Mouse (Mus musculus): ENCODE results near the gene Fggy.

The Fggy gene

DNA sequence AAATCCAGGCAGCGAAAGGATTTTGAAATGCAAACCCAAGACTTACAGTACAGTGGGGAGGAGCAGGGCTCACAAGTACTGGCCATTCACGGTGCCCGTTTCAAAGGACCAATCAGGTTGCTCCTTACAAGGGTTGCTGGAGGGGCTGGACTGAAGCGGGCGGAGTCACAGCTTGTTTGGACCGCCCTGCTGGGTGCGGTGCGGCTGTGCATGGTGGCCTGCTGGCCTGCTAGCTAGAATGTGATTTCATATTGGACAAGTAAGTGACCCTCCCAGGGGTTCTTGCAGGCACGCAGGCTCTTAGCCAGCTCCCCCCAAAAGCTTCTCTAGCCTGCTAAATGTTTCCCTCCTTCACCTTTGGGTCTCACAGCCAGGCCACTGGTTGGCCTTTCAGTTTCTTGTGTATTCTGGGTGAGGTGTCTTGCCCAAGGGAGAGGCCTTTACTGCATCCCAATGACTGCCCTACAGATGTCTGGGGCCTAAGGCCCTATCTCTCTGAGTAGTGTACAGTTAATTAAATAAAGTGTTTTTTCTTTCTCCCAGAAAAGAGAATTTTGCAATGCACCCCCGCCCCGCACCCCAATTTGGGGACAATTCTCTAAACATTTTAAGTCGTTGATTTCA, at the start of gene Fggy:
Gene Fggy, plus strand, starts transcription at position 175 of the 624 bp plus-strand sequence.
- peak; percentile 97 for DNase-seq

DNA sequence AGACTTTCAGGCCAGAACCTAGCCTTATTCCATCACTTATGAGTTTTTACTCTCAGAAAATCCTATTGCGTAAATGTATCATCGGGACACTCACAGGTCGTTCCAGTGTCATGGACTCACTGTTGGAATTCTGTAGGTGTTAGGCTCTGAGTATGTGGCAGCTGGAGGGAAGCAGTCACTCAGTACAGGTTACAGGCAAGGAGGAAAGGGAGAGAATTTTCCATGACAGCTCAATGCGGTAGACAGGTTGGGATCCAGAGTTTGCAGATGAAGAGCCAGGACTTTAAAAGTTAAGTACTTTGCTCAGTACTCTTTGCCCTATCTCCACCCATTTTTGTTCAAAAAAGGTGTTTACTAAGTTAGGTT, 49.4 kb upstream of the Fggy start:
- DNase-seq = no peak

DNA sequence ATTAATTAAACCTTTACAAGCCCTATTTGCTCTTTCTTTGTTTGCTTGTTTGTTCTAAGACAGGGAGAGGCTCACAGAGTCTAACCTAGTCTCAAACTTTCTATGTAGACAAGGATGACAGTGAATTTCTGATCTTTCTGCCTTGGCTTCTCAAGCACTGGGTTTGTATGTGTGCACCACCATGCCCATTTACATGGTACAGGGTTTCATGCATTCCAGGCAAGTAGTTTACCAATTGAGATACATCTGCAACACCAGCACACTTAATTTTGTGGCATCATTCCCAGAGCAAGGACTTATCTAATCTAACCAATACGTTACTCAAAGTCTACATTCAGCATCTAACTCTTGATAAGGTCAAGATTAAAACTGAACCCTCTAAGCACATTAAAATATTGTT, 38.9 kb upstream of the Fggy start:
- DNase-seq = no peak

DNA sequence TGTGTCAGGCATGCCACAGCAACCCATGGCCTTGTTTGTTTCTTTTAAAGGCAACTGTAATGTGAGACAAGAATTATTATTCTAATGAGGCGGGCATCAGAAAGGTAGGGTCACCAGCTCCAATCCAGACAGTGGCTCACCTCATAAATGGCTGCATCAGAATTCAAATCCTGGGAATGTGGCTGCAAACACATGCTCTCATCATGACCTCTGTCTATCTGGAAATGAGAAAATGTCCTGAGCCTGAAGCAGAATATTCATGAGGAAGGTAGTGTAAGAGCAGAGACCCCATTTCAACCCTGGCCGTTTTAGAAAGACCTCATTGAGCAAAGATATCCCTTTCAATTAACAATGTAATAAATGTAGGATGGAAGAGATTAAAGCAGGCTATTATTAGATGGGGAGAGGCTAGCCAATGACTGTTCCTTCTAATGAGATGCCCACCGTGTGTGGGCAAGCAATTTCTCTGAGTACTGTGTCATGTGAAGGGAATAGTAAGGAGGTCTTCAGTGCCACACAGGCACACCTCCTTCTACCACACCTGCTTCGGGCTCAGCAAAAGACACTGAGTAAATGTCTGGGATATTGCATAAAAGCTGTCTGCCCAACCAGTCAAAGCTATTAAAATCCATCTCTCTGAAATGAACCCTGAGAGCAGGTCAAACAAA, 37.2 kb upstream of the Fggy start:
- DNase-seq = no peak

DNA sequence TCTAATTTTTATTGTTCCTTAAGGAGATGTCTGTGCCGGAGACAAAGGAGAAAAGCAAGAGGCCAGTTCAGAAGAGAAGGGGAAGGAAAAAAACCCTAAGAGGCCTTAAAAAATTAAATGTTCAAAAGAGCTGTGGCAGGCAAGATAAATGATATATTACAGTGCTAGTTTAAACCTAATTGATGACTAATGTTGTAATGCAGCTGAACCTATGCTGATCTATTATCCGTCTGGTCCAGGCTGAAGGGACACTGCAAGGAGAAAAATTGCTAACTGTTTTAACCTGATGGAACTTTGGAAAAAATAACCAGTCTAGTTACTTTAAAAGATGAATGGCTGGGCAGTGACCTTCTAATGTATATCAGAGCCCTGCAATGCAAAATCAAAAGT, 36.7 kb upstream of the Fggy start:
- DNase-seq = no peak

DNA sequence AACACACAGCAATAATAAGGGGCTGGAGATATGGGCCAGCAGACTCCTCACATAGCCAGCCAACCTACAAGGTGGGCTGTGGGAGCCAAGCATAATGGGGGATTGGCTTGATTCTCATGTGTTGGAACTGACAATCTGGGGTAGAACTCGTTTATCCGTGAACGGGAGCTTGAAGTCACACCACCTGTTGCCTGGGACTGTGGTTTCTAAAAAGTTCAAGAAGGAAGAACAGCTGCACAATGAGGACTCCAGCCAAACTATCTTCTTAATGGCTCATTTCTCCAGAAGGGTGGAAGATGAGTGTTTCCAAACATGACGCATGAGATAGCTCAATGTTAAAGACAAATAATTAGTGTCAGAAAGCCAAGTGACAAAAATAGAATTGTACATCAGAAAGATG, 30.7 kb upstream of the Fggy start:
- no peak for DNase-seq

DNA sequence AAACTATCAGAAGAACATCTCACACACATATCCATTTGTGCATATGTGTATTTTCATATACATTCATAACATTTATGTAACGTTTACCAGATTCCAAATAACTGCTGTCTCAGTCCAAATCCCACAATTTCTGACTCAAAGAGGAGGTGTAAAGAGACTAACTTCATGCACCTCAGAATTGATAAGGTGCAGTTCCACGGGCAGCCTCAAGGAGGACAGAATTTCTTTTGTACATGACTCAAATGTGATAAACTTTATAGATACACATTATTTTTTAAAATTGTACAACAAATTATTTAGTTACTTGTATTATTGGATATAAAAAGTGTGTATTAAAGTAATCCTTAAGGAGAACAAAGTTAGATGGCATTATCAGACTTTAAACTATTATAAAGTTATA, 26.6 kb upstream of the Fggy start:
- no peak for DNase-seq

DNA sequence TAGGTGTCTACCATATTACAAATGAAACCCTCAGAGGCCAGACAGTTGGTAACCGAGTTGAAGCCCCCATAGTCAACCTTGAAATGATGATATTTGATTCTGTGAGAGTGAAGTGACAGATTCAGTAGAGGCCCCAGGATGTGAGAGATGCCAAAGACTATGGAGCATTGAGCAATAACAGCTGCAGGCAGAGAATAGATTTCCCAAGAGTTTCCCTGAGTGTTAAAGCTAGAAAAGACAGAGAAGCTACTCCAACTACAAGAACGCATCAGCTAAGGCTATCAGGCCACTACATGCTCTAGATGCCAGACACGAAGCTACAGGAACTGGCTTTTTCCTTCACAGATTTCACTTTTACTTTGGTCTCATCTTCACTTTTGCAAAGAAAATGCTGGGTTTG, 23.4 kb upstream of the Fggy start:
- no peak for DNase-seq

DNA sequence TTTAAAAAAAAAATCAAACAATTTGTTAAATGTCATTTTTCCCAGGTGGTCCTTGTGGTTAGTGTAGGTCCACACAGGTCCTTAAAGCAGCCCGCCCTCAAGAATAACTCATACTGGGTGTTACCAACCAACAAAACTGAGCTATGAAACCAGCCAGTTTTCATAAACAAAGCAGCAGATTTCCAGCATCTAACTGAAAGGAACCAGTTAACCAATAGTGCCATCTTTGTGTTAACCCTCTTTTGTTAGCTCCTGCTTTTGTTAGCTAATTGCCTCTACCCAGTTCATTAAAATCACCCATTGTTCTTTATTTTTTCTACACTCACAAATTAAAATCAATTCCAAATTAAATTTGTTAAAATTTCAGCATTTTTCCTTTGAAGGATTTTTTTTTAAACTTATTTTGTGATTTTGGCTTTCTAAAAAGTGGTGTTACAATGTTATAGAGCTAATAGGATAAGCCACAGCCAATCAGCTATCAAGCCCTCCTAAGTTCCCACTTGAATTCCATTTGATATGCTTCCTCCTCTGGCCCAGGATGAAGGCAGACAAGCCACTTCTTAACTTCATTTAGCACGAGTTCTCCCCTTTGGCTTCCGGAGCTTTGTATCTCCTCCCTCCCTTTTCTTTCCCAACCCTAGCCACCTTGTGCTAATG, 15.8 kb upstream of the Fggy start:
- no peak for DNase-seq

DNA sequence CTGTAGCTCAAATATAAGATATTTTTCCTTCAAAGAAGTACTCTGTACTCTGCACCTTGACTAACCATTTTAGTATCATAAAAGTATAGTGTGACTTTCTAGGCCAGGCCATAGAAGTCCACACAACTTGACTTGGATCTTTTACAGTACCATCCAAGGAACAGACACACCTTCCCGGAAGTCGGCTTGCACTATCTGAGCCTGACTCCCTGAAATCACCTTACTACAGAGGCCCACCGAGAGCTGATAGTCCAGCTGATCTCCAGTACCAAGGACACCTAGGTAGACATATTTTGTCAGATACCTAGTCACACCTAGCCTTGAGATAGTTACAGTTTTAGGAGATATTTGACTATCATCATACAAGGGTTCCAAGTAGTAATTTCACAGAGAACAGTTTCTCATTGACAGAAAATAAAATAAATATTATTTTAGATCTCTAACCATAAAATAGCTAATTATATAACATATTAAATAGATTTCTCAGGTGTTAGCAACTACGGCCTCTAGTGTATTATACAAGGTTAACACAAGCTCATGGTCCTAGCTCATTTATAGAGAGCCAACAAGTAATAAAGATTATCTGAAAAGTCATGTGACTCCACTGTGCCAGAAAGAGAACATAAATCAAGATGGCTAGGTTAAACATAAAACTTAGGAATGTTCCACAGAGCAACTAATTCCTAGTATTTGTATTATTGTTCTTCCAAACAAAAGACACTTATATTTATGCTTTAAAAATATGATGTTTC, 15.1 kb upstream of the Fggy start:
- no peak for DNase-seq

DNA sequence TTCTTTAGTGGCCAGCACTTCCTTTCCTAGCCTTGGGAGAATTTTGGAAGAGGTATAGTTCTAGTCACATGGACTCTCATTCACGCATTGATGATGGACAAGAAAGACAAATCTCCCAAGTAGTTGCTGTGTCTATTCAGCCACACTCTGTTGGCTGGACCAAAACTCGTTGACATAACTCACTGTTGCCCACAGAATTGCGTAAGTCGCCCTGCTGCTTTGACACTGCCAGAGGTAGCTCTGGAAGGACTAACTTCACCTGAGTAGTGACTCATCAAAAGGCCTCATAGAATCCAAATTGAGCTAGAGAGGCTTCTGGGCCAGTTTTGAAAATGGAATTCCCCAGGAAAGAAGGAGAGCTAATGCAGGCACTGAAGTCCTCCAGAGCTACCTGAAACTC, 13.8 kb upstream of the Fggy start:
- DNase-seq = no peak

DNA sequence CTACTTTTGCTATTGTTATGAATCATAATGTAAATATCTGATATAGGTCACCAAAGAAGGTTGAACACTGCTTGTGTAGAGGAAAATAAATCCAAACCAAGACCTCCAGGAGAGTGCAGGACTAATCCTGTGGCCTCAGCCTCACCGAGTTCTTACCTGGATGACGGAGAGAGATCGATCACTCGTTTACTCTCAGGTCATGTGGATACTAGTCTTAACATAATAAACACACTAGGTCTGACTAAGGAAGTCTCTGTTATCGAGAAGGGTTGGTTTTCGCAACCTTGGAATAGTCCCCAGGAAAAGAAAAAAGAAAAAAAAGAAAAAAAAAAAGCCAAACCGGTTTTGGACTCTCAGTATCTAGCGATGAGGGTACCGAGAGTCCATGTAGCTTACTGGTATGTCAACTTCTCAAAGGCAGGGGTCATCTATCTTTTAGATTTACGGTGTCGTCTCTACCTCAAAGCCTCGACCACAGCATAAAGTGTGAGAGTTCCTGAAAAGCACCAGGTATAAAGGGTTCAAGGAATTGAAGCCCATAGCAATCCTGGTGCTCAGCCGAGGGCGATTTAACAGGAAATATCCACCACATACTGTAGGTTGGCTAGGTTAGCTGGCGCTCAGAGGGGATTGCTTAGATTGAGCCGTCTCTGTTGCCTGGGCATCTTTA, 509 bp upstream of the Fggy start:
- DNase-seq = no peak

DNA sequence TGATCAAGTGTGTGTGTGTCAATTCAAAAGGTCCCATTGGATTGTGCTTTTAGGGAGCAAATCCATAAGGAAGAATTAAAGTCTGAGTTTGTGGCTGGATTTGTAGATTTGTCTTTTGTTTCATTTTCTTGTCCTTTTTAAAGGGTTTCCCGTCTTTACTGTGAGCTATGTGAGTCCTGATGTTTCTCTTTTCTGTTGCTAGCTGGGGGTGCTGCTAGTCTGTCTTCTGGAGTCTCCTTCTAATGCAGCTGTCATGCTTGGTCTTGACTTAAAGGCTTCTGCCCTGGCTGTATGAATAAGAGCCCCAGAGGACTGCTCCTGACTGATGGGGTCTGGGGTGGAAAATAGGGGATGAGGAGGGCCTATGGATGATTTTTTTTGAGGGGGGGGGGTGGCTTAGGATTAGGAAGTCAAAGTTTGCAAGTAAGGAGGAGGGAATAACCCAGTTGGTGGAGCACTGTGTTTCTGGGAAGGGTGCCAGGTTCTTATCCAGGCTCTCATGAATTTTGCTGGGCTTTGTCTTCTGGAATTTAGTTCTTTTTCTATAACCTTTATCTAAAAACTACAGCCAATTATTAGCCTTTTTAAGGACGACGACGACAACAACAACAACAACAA, 1.1 kb downstream of the Fggy start:
- DNase-seq = peak; percentile 17

DNA sequence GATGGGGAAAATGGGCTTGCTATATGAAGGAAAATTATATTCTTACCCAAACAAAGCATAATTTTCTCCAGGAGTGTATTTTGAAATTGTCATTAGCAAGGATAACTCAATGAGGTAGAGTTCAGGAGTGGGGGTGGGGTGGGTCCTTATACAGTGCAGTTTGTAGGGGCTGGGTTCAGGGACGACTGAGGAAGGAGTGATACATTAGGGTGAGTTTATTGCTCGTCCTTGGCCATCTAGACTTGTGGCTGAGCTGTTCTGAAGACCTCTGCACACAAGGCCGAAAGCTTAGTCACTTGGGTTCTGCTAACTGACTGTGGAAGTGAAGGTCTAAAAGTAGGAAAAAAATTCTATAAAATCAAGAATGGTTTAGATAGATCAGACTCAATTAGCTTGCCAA, 14.3 kb downstream of the Fggy start:
- DNase-seq = no peak

DNA sequence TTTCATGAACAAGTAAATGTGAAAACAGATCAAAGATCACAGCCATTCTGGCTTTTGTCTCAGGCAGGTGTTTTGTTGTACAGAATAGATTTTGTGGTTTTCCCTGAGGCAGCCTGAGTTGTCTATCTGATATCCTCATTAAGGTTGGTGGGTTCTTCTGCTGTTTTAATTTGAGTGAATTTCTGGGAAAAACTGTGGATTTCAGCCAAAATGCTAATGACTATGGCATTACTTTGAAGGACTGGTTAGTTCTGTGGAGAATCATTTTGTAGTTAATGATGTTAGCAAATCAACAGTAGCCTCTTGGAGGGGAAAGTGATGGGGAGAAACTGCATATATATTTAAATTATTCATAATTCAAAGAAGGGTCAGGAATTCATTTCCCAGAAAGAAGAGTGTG, 16.4 kb downstream of the Fggy start:
- no peak for DNase-seq

DNA sequence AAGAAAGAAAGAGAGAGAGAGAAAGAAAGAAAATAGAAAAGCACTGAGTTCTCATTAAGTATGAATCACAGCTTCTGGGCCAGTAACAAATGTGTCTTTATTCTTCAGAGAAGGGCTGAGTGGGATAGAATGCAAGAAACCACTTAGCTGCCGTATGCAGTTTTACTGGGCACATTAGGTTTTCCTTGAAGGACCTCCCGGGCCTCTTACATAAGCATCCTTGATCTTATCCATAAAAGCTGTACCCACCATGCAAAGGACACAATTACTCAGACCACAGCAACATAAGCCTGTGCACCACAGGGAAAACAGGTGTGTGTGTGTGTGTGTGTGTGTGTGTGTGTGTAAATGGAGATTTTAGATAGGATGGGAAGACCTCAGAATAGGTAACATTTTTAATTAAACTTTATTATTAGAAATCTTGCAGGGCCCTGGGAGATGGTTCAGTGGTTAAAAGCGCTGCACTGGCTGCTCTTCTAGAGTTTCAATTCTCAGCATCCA, 18.2 kb downstream of the Fggy start:
- DNase-seq = no peak

DNA sequence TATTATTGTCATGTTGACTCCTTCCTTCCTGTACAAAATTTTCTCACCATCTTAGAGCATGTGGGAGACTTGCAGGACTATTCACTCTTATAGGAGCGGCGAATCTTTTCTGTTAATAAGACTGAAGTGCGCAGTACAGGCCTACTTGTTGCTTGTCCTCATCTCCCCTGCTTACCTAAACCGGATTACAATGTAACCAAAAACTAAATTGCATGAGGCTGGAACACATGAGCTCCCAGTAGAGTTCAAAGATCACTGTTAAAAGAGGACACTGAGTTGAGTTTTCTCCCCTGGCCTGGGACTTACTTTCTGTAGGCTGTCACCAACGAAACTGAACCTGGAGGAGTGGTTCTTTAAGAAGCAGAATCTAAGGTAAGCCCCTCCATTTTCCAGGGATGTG, 21.9 kb downstream of the Fggy start:
- DNase-seq = no peak

DNA sequence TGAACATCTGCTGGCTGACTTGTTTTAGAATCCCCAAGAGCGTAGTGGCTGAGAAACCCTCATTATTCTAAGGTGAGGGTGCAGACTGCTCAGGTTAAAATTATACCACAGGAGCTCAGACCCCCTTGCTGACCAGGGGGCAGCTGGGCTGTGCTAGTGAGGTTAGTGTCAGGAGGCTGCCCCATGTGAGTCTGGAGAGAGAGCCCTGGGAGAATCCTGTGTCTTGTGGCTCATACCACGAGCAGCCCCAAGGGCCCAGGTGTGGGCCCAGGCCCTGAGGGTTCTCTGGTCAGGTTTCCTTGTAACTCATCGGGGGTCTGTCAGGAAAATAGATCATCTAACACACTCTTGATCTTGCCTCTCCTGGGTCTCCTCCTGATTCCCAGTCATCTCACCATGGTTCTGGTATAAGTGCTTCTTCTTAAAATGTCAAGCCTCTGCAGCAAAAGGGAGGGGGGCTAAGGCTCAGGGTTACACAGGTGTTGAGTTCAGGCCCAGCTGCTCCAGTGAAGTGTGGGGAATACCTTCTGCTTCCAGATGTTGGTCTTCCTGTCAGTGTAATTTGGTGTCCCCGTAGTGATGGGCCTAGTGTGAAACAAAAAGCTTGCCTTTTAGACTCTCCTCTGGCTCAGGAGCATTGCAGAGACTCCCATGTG, 26.9 kb downstream of the Fggy start:
- no peak for DNase-seq

DNA sequence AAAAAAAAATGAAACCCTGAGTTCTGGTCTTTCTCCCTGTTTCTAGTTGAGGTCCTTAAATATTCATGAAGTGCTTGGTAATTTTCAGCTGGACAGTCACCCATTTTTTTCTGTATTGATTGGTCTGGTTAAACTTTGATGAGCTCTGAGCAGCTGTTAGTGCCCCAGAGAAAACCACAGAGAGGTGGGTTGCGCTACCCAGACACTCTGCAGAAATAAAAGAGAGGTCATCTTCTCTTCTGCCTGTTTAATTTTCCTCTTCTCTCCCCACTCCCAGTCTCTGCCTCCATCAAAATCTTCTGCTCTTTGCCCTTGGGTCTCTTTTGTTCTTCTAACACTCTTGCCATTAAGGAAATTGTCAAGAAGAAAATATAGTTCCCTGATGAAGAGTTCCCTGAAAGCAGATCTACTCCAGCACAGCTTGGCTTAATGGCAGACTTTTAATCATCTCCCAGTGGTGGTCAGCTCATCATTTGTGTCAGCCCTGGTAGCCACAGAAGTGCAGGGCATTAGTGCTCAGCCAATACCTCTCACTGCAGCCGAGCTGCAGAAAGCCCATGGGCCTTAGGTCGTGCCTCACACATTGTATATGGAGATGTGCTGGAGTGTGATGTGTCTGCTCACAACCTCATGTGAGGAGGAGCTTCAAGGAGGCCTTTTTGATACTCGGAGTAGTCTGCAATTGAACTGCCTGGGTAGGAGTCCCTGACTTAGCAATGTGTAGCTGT, 29.1 kb downstream of the Fggy start:
- DNase-seq = no peak

DNA sequence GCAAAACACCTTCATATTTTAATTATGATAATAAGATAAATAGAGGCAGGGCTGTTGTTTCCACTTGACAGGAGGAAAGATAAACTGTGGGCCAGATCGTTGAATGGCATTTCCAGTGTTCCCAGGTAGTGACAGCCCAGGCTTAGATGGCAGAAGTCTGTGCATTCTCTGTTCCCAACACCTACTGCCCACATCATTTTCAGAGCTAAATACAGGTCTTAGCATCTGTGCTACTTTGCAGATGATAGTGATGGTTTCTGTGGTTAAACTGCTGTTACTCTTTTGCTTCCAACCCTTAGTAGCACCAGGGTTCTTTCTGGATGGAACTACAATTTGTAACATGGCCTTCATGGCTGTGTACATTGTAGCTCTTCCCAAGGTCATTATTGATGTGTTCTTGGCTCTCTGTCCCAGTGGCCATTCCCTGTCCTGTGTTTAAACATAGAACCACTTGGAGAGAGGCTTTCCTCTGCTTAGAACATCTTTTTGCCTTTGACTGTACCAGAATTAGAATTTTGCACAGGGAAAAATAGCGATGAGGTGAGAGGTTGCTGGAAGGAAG, 31.5 kb downstream of the Fggy start:
- no peak for DNase-seq

DNA sequence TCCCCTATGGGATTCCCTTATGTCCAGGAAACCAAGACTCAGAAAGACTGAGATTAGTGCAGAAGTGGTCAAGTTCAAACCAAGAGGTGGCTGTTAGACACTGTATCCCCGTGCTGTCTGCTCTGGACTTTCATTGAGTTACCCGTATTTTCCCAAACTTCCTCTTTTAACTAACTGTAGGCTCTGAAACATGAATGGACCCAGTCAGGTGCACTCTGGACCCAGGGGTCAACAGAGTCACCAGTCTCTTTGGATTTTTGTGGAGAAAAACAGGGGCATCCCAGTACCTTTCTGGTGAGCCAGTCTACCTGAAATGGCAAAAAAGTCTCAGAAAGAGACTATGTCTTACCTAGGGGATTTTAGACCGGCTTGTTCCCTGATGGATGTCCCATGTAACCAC, 33.6 kb downstream of the Fggy start:
- DNase-seq = no peak

Measured in cerebellum, adult 9-11 months (tissue).